Mouse (Mus musculus): ENCODE measurements around the gene Apobr. TPM values are rescaled to one million over a fixed set of nuclear protein-coding genes. Genes with fewer than 3 reads are reported as not detected.

Gene Apobr
- polyA plus RNA-seq, 1 experiment from 2014 or later: 2.3 TPM

- Histone ChIP-seq H3K4me2 (ENCODE audit: low read depth, low read length) (peak within 1 kb of the TSS; percentile 81), H3K4me3 (ENCODE audit: low read length) (peak within 1 kb of the TSS; percentile 99), H3K9ac (ENCODE audit: low read length) (peak within 1 kb of the TSS; percentile 93), H3K36me3 (ENCODE audit: control insufficient read depth, insufficient read depth, low read length) (peaks cover 27% of the 10 kb centered on the region), H3K27me3 (ENCODE audit: control insufficient read depth, insufficient read depth, low read depth, low read length) (no peaks in the 10 kb centered on the region), H3K4me1 (replicated peaks; ENCODE audit: control insufficient read depth, insufficient read depth, low read length) (peaks cover 6% of the 10 kb centered on the region), H3K9me3 (ENCODE audit: control insufficient read depth, low read length) (no peaks in the 10 kb centered on the region), H3K27ac (ENCODE audit: low read length) (peak within 1 kb of the TSS; percentile 88)
- ATAC-seq (ENCODE audit: low read depth): peak; percentile 98
- WGBS: under 1% methylated on average over 46 of the region's 46 CpGs
Measured at GRCm38 (mm10) chr7:126566094-126566765, 18.5 kb upstream of the Apobr start, which contains the start of gene Eif3c. TSS of gene Eif3c (minus strand) at chr7:126566411.

GRCm38 (mm10) chr7:126576946-126577345 lies 7.8 kb upstream of the Apobr start:
- 55% methylated on average over 8 of the region's 8 CpGs for WGBS
- Histone ChIP-seq H3K27me3 (ENCODE audit: control insufficient read depth, insufficient read depth, low read depth, low read length) (no peaks in the 10 kb centered on the region), H3K9me3 (ENCODE audit: control insufficient read depth, low read length) (no peaks in the 10 kb centered on the region), H3K4me2 (ENCODE audit: low read depth, low read length) (no peak overlapping the region), H3K36me3 (ENCODE audit: control insufficient read depth, insufficient read depth, low read length) (0 out of 2 replicates have a peak, but pooled peaks cover 4% of the 10 kb centered on the region), H3K4me3 (ENCODE audit: low read length) (no peak overlapping the region), H3K9ac (ENCODE audit: low read length) (no peak overlapping the region), H3K4me1 (replicated peaks; ENCODE audit: control insufficient read depth, insufficient read depth, low read length) (no peaks in the 10 kb centered on the region), H3K27ac (ENCODE audit: low read length) (no peak overlapping the region)
- ATAC-seq (ENCODE audit: low read depth): no peak

GRCm38 (mm10) chr7:126579172-126579571 lies 5.6 kb upstream of the Apobr start:
- ATAC-seq (ENCODE audit: low read depth): no peak
- H3K27me3 ChIP-seq (ENCODE audit: control insufficient read depth, insufficient read depth, low read depth, low read length): no peaks in the 10 kb centered on the region
- no peaks in the 10 kb centered on the region for H3K9me3 ChIP-seq (ENCODE audit: control insufficient read depth, low read length)
- no peaks in the 10 kb centered on the region for H3K36me3 ChIP-seq (ENCODE audit: control insufficient read depth, insufficient read depth, low read length)
- H3K4me2 ChIP-seq (ENCODE audit: low read depth, low read length): no peak overlapping the region
- peaks cover 3% of the 10 kb centered on the region for H3K4me1 ChIP-seq (replicated peaks; ENCODE audit: control insufficient read depth, insufficient read depth, low read length)
- no peak overlapping the region for H3K4me3 ChIP-seq (ENCODE audit: low read length)
- H3K9ac ChIP-seq (ENCODE audit: low read length): no peak overlapping the region
- 42% methylated on average over 8 of the region's 8 CpGs for WGBS
- no peak overlapping the region for H3K27ac ChIP-seq (ENCODE audit: low read length)

DNA sequence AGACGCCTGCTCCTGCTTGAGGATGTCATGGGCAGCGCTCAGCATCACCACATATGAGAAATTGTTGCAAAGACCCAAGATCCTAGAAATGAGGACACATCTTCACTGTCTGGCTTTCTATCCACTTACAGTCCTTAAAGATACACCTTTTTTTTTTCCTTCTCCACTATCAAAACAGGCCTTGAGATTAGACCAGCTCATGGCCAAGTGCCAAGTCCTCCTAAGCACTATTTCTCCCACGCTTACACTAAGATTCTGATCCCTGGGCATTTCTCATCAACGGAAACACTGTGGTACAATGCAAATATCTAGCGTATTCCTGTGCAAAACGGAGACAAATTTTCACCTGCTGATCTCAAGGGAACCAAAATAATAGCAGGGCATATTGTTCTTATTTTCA lies 3.1 kb upstream of the Apobr start:
- H3K4me2 ChIP-seq (ENCODE audit: low read depth, low read length): no peak overlapping the region
- WGBS: 74% methylated on average over 6 of the region's 6 CpGs
- no peaks in the 10 kb centered on the region for H3K36me3 ChIP-seq (ENCODE audit: control insufficient read depth, insufficient read depth, low read length)
- H3K4me3 ChIP-seq (ENCODE audit: low read length): no peak overlapping the region
- H3K4me1 ChIP-seq (replicated peaks; ENCODE audit: control insufficient read depth, insufficient read depth, low read length): peaks cover 4% of the 10 kb centered on the region
- no peak overlapping the region for H3K27ac ChIP-seq (ENCODE audit: low read length)
- ATAC-seq (ENCODE audit: low read depth): no peak
- no peaks in the 10 kb centered on the region for H3K27me3 ChIP-seq (ENCODE audit: control insufficient read depth, insufficient read depth, low read depth, low read length)
- H3K9ac ChIP-seq (ENCODE audit: low read length): no peak overlapping the region
- H3K9me3 ChIP-seq (ENCODE audit: control insufficient read depth, low read length): no peaks in the 10 kb centered on the region

DNA sequence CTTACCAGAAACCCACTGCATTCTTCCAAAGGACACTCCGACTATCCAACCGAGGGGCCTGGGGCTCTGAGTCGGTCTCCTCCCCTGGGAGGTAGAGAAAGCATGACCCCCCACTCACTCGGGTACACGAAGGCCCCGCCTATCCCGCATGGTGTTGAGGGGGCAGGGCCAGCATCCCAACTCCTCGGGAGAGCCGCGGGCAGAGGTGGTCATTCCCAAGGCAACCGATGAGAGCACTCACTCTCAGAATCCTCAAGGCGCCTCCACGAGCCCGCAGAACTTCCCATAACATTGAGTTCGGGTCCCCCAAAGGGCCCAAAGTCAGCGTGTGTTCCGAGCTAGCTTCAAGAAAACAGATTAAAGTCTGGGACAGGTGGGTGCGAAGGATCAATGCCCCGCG lies 2.0 kb upstream of the Apobr start:
- H3K27me3 ChIP-seq (ENCODE audit: control insufficient read depth, insufficient read depth, low read depth, low read length): no peaks in the 10 kb centered on the region

GRCm38 (mm10) chr7:126583251-126583709 lies 1.5 kb upstream of the Apobr start:
- H3K9me3 ChIP-seq (ENCODE audit: control insufficient read depth, low read length): no peaks in the 10 kb centered on the region
- peak; percentile 86 for ATAC-seq (ENCODE audit: low read depth)
- H3K36me3 ChIP-seq (ENCODE audit: control insufficient read depth, insufficient read depth, low read length): no peaks in the 10 kb centered on the region
- peak overlapping the region; percentile 53 for H3K4me3 ChIP-seq (ENCODE audit: low read length)
- H3K27me3 ChIP-seq (ENCODE audit: control insufficient read depth, insufficient read depth, low read depth, low read length): no peaks in the 10 kb centered on the region
- WGBS: under 1% methylated on average over 22 of the region's 22 CpGs
- peak overlapping the region; percentile 70 for H3K27ac ChIP-seq (ENCODE audit: low read length)
- H3K9ac ChIP-seq (ENCODE audit: low read length): peak overlapping the region; percentile 68
- H3K4me1 ChIP-seq (replicated peaks; ENCODE audit: control insufficient read depth, insufficient read depth, low read length): peaks cover 6% of the 10 kb centered on the region
- H3K4me2 ChIP-seq (ENCODE audit: low read depth, low read length): peak overlapping the region; percentile 88

More for the DNA sequence above, 2.0 kb upstream of the Apobr start:
- no peaks in the 10 kb centered on the region for H3K9me3 ChIP-seq (ENCODE audit: control insufficient read depth, low read length)
- H3K36me3 ChIP-seq (ENCODE audit: control insufficient read depth, insufficient read depth, low read length): no peaks in the 10 kb centered on the region
- peak overlapping the region; percentile 53 for H3K4me3 ChIP-seq (ENCODE audit: low read length)
- ATAC-seq (ENCODE audit: low read depth): peak; percentile 46; the same call in 1 of the 2 replicates
- 1% methylated on average over 20 of the region's 20 CpGs for WGBS
- peak overlapping the region; percentile 68 for H3K9ac ChIP-seq (ENCODE audit: low read length)
- peak overlapping the region; percentile 70; the same call in 1 of the 2 replicates for H3K27ac ChIP-seq (ENCODE audit: low read length)
- H3K4me1 ChIP-seq (replicated peaks; ENCODE audit: control insufficient read depth, insufficient read depth, low read length): peaks cover 6% of the 10 kb centered on the region
- H3K4me2 ChIP-seq (ENCODE audit: low read depth, low read length): peak overlapping the region; percentile 88

DNA sequence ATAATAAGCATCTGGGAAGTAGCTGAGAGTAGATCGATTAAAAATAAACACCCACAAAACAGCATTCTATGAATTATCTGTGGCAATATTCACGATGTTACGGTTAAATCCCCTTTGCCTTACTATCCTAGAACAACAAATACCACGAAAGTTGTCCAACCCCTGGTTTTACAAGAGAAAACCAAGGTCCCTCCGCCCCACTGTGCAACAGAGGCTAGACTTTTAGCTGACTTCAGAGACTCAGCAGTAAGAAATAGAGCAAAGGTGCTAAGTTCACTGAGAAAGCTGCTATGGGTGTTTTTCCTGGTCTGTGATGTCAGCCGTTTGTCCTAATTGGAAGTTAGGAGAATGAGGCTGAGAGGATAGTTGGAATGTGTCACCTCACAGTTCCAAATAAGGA lies 981 bp upstream of the Apobr start:
- Histone ChIP-seq H3K27ac (ENCODE audit: low read length) (peak overlapping the region; percentile 70), H3K36me3 (ENCODE audit: control insufficient read depth, insufficient read depth, low read length) (no peaks in the 10 kb centered on the region), H3K4me1 (replicated peaks; ENCODE audit: control insufficient read depth, insufficient read depth, low read length) (peaks cover 6% of the 10 kb centered on the region), H3K4me3 (ENCODE audit: low read length) (peak overlapping the region; percentile 53), H3K4me2 (ENCODE audit: low read depth, low read length) (peak overlapping the region; percentile 88), H3K9me3 (ENCODE audit: control insufficient read depth, low read length) (no peaks in the 10 kb centered on the region), H3K27me3 (ENCODE audit: control insufficient read depth, insufficient read depth, low read depth, low read length) (no peaks in the 10 kb centered on the region), H3K9ac (ENCODE audit: low read length) (peak overlapping the region; percentile 68)
- WGBS: 43% methylated on average over 6 of the region's 6 CpGs
- no peak for ATAC-seq (ENCODE audit: low read depth)

- ATAC-seq (ENCODE audit: low read depth): no peak
- Histone ChIP-seq H3K9ac (ENCODE audit: low read length) (peak within 1 kb of the TSS; percentile 16; the same call in 1 of the 2 replicates), H3K4me1 (replicated peaks; ENCODE audit: control insufficient read depth, insufficient read depth, low read length) (peaks cover 6% of the 10 kb centered on the region), H3K9me3 (ENCODE audit: control insufficient read depth, low read length) (no peaks in the 10 kb centered on the region), H3K36me3 (ENCODE audit: control insufficient read depth, insufficient read depth, low read length) (no peaks in the 10 kb centered on the region), H3K4me3 (ENCODE audit: low read length) (no peak within 1 kb of the TSS), H3K27ac (ENCODE audit: low read length) (no peak within 1 kb of the TSS), H3K4me2 (ENCODE audit: low read depth, low read length) (no peak within 1 kb of the TSS), H3K27me3 (ENCODE audit: control insufficient read depth, insufficient read depth, low read depth, low read length) (no peaks in the 10 kb centered on the region)
- WGBS: 65% methylated on average over 6 of the region's 6 CpGs
Measured at GRCm38 (mm10) chr7:126585717-126586116, 975 bp downstream of the Apobr start, which contains the start of gene Cln3. TSS of gene Cln3 (minus strand) at chr7:126585817.

GRCm38 (mm10) chr7:126586839-126587238 lies 2.1 kb downstream of the Apobr start:
- H3K4me3 ChIP-seq (ENCODE audit: low read length): no peak overlapping the region
- H3K36me3 ChIP-seq (ENCODE audit: control insufficient read depth, insufficient read depth, low read length): no peaks in the 10 kb centered on the region
- 25% methylated on average over 8 of the region's 8 CpGs for WGBS
- peaks cover 6% of the 10 kb centered on the region for H3K4me1 ChIP-seq (replicated peaks; ENCODE audit: control insufficient read depth, insufficient read depth, low read length)
- no peak overlapping the region for H3K4me2 ChIP-seq (ENCODE audit: low read depth, low read length)
- H3K27me3 ChIP-seq (ENCODE audit: control insufficient read depth, insufficient read depth, low read depth, low read length): no peaks in the 10 kb centered on the region
- H3K27ac ChIP-seq (ENCODE audit: low read length): no peak overlapping the region
- peak overlapping the region; percentile 16; the same call in 1 of the 2 replicates for H3K9ac ChIP-seq (ENCODE audit: low read length)
- ATAC-seq (ENCODE audit: low read depth): no peak
- no peaks in the 10 kb centered on the region for H3K9me3 ChIP-seq (ENCODE audit: control insufficient read depth, low read length)
